Mouse (Mus musculus) heart, adult 2 months (tissue): ENCODE measurements around the gene Kifc3.

Source experiments
- CTCF ChIP-seq: fragments of 200-600 bp; IDR thresholded peaks from 2 replicates; pipeline ENCODE4 v1.8.1; 2022; ENCODE audit warnings: antibody characterized with exemption, mild to moderate bottlenecking, moderate library complexity
- EP300 ChIP-seq: fragments of 200-500 bp; IDR thresholded peaks from 2 replicates; pipeline ENCODE4 v1.6.1; 2011; ENCODE audit warnings: low read depth, low read length, control low read depth; ENCODE audit not compliant: insufficient read depth
- POLR2A ChIP-seq: fragments of 200-500 bp; IDR thresholded peaks from 2 replicates; pipeline ENCODE4 v1.6.1; 2011; ENCODE audit warnings: mild to moderate bottlenecking, low read depth, low read length, control low read depth; ENCODE audit not compliant: insufficient read depth

- TF ChIP-seq POLR2A (no peak), CTCF (no peak), EP300 (no peak)
Observed at GRCm38 (mm10) chr8:95202649-95203275, at the start of gene Kifc3.
